Mouse (Mus musculus): ENCODE data around the gene Hrasls.
A peak's percentile ranks its signal among the peaks of the same experiment; 100 is the strongest.

Gene Hrasls

DNA sequence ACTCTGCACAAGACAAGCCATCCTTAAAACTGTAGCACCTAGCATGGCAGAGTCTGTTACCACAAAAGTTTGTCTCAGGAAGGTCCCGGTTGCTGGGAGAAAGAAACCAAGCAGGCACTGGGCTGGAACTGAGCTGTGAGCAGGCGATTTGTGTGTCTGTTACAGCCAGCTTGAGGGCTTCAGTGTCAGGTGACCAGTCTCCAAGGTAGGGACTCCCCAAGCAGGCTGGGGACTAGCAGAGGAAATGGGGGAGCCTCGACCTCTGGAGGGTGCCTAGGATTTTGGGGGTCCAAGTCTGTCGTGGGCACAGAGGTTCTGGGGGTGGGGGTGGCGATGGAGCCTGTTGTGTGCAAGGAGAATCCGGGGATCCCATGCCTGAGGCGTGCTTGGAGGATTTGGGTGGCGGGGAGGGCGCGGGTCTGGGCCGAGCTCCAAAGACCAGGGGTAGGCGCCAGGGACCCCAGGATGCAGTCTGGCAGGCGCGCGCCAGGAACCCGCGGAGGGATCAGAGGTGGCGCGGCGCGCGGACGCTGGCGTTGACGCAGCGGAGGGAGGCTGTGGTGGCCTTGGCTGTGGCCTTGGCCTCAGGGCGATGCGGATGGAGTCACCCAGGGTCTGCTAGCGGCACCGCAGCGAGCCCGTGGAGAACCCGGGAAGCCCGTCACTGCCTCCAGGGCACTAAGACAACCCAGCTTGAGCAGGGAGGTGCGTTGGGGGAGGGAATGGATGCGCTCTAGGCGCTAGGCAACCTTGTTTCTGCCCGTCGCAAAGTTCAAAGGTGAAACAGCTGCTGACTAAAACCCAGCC lies at the start of gene Hrasls:
Hrasls (plus strand) TSS at position 91 of the 807 bp plus-strand sequence.
- peak; percentile 68 to 71 for DNase-seq

DNA sequence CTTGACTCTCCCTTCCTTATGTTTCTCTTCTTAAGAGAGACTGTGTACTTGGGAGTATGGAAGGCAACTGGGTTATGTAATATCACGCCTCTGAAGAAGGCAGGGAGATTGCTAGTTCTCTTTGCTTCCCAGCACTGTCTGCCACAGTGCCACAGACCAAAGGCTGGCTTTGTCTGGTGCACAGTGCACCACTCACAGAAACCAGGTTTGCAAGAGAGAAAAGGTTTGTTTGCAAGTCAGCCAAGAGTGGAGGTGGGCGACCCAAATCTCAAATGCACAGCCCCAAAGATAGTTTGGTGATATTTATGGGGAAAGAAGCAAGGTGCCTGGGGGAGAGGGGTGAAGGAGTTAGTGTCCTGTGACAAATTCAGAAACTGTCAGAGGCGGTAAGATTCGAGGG lies 47.2 kb upstream of the Hrasls start:
- DNase-seq = no peak

DNA sequence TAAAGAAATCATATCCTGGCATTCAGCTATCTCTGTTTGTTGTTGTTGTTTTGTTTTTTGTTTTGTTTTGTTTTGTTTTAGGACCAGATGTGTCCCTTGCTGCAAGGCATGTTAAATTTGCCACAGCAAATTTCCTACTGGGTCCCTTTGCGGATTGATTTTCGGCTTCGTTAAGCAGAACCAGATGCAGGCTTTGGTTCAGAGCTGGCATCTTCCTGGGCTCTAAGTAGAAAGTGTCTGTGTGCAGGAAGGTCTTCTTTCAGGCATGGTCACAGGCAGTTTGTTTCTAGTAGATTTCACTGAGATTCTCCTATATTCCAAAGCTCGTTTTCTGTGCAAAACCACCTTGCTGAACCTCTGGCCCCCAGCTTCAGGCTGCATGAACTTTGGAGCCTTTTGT lies 42.4 kb upstream of the Hrasls start:
- DNase-seq = no peak

DNA sequence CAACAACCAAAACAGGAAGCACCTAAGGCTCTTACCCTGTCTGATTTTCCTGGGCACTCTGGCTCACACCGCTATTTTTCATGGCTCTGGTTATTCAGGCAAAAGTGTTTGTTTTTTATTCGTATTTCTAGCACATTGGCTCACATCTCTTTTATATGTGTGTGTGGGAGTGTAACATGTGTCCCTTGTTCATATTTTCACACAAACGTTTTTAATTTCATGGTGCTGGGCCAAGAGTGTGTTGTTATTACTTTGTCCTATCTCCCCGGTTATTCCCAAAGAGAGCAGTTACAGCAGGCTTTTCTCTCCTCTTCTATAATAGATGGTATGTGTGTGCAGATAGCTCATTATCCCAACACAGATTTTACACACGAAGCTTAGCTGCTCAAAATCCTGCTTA lies 37.8 kb upstream of the Hrasls start:
- no peak for DNase-seq

DNA sequence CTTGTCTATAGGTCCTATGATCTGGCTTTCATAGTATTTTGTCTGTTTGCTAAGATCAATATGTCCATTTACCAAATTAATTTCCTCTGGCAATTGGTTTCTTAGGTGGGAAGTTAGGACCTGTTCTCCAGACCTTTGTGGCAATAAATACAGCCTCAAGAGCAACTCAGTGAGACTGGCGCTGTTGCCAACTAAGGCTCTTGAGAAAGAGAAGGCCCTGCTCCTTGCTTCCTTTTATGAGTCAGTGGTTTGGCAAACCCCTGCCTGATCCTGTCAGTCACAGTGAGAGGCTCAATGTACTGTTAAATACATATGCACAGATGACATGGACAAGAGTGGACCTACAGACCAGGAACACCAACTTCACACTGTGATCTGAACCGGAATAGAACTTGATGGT lies 36.3 kb upstream of the Hrasls start:
- no peak for DNase-seq

DNA sequence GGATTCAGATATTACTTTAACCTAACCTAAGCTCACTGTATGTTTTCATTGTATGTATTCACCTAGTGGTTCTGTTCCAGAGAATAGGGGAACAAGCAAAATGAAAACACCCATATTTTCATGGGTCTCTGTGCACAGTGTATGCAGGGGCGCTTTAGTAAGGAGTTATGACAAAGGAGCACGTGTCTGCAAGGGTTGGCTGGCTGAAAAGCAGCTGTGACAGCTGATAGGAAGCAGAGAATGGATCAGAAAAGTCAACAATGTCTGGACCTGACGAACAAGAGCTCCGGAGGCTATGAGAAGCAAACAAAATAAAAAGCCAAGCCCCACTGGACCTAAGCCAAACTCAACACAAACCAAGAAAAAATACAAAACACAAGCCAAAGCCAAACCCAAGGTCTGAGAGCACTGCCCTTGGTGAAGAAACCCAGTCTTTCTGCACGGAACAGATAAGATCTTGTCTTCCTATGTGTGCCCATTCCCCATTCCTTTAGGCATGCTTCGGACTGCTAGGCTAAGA lies 34.6 kb upstream of the Hrasls start:
- no peak for DNase-seq

DNA sequence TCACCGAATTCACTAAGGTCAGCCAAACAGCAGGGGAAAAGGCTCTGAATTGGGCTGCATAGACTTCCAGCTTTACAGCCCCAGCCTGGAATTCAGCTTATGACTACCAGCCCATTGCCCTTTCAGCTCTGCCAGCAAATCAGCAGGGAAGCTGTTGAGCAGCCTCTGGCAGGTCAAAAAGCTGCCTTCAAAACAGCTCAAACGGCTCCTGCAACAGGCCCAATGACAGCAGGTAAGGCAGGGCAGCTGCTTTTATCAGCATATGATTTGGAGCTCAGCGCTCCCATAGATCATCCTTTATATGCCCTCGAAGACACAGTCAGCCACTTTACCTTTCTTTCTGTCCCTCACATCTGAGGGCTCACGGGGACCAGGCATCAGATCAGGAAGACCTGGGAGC lies 16.6 kb upstream of the Hrasls start:
- DNase-seq = peak; percentile 62 to 67

DNA sequence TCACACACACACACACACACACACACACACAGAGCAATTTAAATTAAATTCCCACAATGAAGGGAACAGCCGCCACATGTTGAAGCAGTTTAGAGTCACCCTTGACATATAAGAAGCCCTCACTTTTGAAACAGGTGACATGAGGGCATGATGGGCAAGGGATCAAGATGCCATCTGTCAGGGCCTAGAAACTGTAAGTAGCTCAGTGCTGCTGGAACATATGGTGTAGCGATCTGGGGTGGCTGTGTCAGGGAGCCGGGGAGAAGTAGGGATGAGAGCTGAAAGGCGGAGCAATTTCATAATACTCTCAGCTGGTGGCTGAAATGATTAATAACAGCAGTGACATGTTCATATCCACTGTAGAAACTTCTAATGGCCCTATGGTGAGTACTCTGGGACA lies 15.5 kb upstream of the Hrasls start:
- peak; percentile 71 to 76 for DNase-seq

DNA sequence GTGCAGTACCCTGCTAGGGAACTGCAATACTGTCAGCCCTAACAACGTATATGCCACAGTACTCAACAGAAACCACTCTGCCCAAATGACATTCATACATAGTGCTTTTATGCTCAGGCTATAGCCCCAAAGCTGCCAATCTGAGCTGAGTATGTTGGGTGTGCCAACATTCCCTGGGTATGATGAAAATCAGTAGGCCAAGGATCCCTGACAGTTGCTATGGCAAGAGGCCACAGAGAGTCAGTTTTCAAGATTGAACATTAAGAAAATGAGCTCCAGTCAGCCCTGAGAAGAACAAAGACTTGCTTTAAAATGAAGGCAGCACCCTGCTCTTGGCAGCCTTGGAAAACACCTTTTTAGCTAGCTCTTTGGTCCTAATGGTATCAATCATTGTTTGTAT lies 14.3 kb upstream of the Hrasls start:
- no peak for DNase-seq

DNA sequence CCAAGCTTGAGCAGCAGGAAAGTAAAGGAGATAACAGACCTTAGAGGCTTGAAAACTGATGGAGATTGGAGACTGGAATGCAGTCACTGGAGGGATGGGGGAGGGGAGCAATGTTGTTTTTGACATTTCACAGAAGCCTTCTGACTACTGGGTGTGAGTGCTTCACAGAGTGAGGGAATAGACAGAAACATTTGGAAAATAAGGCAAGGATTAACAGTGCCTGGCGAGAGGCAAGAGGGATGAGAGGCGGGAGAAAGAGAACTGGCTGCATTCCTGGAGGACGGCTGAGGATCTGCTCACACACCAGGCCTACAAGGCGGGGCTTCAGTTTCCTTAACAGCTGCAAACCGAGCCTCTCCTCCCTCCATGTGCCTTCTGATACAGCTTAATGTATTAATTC lies 11.0 kb upstream of the Hrasls start:
- DNase-seq = no peak

DNA sequence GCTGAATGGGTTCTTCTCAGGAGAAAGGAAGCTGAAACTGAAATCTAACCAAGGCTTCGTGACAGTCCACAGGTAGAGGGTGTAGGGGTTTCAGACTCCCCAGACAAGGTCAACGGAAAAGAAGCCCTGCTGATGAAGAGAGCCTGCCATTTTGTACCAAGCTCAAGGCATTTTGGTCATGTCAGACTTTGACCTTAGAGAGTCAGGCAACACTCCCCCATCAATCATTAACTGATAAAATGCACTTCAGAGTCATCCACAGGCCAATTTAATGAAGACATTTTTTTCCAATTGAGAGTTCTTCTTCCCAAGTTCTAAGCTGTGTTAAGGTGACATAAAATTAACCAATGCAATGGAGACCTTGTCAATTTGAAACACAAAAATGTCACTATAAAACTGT lies 8.3 kb upstream of the Hrasls start:
- DNase-seq = no peak

DNA sequence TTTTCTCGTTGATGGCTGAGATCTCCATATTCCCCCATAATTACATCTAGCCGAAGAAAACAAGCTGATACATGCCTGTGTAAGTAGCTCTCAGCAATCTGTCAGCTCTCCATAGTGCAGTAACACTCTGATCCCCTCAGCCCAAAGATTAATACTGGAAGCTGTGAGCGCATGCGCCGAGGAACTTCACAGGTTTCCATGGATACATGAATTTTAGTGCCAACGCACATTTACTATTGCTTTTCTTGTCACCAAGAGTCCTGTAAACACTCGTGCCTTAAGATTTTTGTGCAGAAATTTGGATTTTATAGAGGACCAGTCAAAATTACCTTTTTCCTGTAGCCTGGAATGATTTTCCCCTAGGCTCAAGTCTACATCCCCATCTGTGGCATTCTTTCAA lies 4.6 kb upstream of the Hrasls start:
- DNase-seq = no peak

DNA sequence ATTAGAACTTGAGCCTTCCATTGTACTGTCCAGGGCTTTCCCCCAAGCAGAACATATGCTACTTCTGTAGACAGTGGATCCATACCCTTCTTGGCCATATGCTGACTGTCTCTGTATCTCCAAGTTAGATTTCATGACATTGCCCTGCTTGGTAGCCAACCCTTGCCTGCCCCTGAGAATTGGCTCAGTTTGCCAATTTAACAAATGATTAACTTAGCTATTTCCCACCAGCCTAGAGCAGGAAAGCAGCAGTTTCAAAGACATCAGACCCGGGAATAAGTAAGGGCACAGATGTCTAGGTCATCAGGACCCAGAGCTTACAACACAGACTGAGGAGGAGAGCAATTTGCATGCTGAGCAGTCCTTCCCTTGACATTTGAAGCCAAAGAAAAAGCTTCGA lies 3.9 kb upstream of the Hrasls start:
- no peak for DNase-seq

DNA sequence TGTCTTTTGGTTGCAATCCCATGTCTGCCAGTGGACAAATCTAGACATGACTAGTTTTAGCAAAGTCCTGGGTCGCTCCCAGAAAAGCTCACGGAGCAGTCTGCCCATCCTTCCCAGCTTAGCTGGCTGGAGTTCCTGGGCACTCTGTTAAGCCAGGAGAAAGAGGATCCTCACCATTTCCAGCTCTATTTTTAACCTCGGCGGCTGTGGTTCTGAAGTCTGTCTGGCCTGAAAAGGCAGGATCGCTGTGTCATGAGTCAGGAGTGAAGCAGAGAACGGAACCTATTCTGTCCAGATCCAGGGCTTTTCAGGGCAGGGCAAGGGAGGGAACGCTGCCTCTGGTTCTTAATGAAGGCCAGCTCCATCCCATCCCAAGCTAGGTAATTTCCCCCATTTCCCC lies 654 bp upstream of the Hrasls start:
- DNase-seq = peak; percentile 25 to 31

DNA sequence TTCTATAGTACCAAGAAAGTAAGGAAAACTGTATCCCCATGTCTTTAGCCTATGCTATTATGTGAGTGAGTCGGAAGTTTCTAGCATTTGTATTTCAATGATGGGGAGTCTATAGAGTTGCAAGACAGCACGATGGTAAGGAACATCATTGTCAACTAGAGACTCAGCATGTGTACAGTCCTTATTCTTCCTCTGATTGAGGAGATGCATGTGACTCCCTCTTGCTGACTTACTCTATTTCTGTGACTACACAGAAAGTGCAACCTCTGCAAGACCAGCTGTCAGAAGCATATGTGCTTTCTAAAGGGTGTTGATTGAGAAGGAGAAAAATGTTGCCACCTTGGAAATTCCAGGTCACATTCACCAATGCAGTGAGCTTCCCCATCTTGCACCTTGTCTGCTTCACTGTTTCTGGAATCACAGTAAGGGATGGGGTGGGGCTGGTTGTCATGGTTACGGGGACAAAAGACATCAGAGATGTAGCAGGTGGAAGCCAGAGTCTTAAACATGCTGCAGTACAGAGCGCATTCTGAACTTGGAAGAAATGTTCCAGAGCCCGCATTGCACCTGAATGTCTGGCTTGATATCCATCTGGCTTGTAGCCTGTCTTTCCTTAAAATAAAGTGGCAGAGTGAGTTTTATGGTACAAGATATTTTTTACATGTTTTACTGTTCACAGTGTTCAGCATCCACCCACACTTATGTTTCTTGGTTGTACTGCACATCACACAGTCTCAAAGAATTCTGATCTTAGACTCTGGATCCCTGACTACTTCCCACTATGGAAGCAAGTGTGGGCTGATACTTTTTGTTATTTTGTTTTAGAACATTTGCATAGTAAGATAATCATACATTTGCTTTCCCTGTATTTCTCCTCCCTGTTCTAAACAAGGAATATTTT lies 7.2 kb downstream of the Hrasls start:
- DNase-seq = no peak

DNA sequence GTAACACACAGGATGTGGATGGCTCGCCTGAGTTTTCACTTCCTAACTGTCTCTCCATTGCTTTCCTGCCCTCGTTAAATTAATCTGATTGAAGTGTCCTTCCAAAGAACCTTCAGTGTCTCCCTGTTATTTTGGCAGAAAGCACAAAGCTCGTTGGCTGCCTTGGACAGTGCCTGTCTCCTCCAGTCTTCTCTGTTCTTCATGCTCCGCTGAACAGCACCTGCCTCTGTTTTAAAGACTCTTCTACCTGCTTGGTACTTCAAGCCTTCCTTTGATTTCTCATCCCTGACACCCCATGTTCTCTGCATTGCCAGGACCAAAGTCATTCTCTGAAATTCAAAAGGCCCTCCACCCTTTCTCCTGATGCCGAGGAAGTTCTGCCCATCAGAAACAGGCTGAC lies 26.5 kb downstream of the Hrasls start:
- peak; percentile 6 to 7 for DNase-seq

DNA sequence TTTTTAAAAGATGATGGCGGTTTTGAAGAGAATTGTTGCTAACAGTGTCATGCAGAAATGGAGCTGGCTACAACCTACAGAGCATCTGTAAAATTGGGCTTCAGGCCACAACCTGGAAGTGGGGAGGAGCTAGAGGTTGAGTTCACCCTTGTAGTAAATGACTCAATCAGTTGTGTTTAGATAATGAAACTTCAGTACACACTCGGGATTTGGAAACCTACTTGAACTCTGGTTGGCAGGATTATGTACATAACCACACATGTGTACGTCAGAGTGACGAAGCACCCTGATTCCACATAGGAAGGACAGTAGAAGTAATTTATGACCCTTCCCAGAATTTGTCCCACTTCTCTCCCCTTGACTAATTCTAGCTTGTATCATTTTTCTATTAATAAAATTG lies 44.8 kb downstream of the Hrasls start:
- no peak for DNase-seq

All from cerebellum, postnatal 36 days (tissue).